Mouse (Mus musculus) erythroblast, embryonic 14.5 days (primary cell): Measurements from ENCODE around the gene Cycs.

ENCODE experiments used
- GATA1 ChIP-seq: IDR thresholded peaks from 2 replicates; pipeline ENCODE4 v1.6.1; 2012; ENCODE audit warnings: low read length, inconsistent platforms, mixed read lengths
- TAL1 ChIP-seq: IDR thresholded peaks from 3 replicates; pipeline ENCODE4 v1.6.1; 2012; ENCODE audit warnings: low read length, inconsistent platforms, mixed read lengths

GRCm38 (mm10) chr6:50552881-50553518 lies 13.3 kb downstream of the Cycs start:
- TF ChIP-seq GATA1 (no peak), TAL1 (no peak)
